Mouse (Mus musculus) megakaryocyte, embryonic 14.5 days (primary cell): ENCODE measurements around the gene Kbtbd12.

Experiments
- FLI1 ChIP-seq: IDR thresholded peaks from 2 replicates; pipeline ENCODE4 v1.6.1; 2012; ENCODE audit warnings: low read length, inconsistent platforms, mixed read lengths
- GATA1 ChIP-seq: IDR thresholded peaks from 3 replicates; pipeline ENCODE4 v1.6.1; 2012; ENCODE audit warnings: mixed read lengths, low read length, inconsistent platforms, borderline replicate concordance

DNA sequence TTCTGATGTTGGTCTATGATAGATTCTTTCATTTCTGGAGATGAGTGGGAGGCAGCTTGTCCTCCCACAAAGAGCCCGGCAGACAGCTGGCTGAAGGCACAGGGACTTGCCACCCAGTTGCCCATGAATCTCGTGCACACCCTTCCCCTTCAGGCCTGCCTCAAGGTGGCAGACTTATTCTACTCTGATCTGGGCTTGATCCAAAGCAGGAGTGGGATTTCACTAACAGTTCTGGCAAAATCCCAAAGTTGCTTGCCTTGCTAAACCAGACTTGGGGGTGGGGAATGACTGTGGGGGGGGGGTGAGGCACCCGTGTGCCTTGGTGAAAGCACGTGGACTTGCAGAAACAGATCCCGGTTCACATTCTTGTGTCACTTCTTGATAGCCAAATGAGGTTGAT, 48.2 kb downstream of the Kbtbd12 start:
- TF ChIP-seq GATA1 (no peak), FLI1 (no peak)
